Comparison of ENCODE assay signal across 21 mouse cellular contexts in genomic region chr6:65311778-65312177, GRCm38 (mm10).
DNase-seq lines count a peak whose midpoint lies in the region; ATAC-seq lines count a peak whose summit lies in the region.
"Had no signal": no experiment of that assay in that cellular context is flagged by ENCODE, and none has a peak within 500 bp of the region (broad histone marks: within the 10 kb centered on the region; RNA-seq: fewer than 3 reads in every experiment).

No protein-coding gene starts in this region.

- no peaks in the 10 kb centered on the region for H3K36me3 ChIP-seq in forebrain, embryonic 10.5 days (replicated peaks)
- H3K36me3 ChIP-seq in forebrain, embryonic 14.5 days (ENCODE audit: control insufficient read depth, insufficient read depth, low read length) = no peaks in the 10 kb centered on the region
- no peaks in the 10 kb centered on the region for H3K36me3 ChIP-seq in hindbrain, embryonic 12.5 days
- H3K36me3 ChIP-seq in hindbrain, embryonic 13.5 days = no peaks in the 10 kb centered on the region
- no peaks in the 10 kb centered on the region for H3K36me3 ChIP-seq in neural tube, embryonic 11.5 days (ENCODE audit: control insufficient read depth, insufficient read depth, low read length)
- no peaks in the 10 kb centered on the region for H3K36me3 ChIP-seq in neural tube, embryonic 15.5 days
- H3K36me3 ChIP-seq in embryonic facial prominence, embryonic 10.5 days (replicated peaks) = no peaks in the 10 kb centered on the region
- H3K36me3 ChIP-seq: embryonic facial prominence, embryonic 13.5 days; heart, embryonic 10.5 days; intestine, embryonic 15.5 days had no signal

- ATAC-seq in forebrain, embryonic 14.5 days = no peak
- ATAC-seq in hindbrain, embryonic 12.5 days (ENCODE audit: low FRiP score) = peak; percentile 46; the same call in 1 of the 2 replicates
- ATAC-seq in hindbrain, embryonic 13.5 days (ENCODE audit: low FRiP score) = no peak
- ATAC-seq in neural tube, embryonic 11.5 days (ENCODE audit: insufficient read depth, low FRiP score, low TSS enrichment) = 0 out of 2 replicates have a peak, but pooled peaks have one; percentile 37
- ATAC-seq in neural tube, embryonic 15.5 days (ENCODE audit: low FRiP score) = no peak
- ATAC-seq: CD4-positive, CD25-positive, alpha-beta regulatory T cell, adult 4 months; forebrain, embryonic 16.5 days; intestine, embryonic 15.5 days had no signal

- H3K27ac ChIP-seq in forebrain, embryonic 10.5 days = peak overlapping the region; percentile 84
- no peak overlapping the region for H3K27ac ChIP-seq in forebrain, embryonic 14.5 days (ENCODE audit: low read depth, low read length)
- no peak overlapping the region for H3K27ac ChIP-seq in hindbrain, embryonic 12.5 days
- H3K27ac ChIP-seq in hindbrain, embryonic 13.5 days = no peak overlapping the region
- H3K27ac ChIP-seq in neural tube, embryonic 11.5 days (ENCODE audit: low read depth, low read length) = no peak overlapping the region
- H3K27ac ChIP-seq in neural tube, embryonic 15.5 days (replicated peaks) = no peak overlapping the region
- no peak overlapping the region for H3K27ac ChIP-seq in embryonic facial prominence, embryonic 10.5 days (replicated peaks)
- H3K27ac ChIP-seq: embryonic facial prominence, embryonic 13.5 days; heart, embryonic 10.5 days; intestine, embryonic 15.5 days had no signal

- no peak overlapping the region for H3K4me2 ChIP-seq in forebrain, embryonic 14.5 days (ENCODE audit: low read length)
- H3K4me2 ChIP-seq in hindbrain, embryonic 12.5 days (replicated peaks) = no peak overlapping the region
- no peak overlapping the region for H3K4me2 ChIP-seq in hindbrain, embryonic 13.5 days
- H3K4me2 ChIP-seq in neural tube, embryonic 11.5 days (ENCODE audit: low read depth) = no peak overlapping the region
- no peak overlapping the region for H3K4me2 ChIP-seq in neural tube, embryonic 15.5 days
- H3K4me2 ChIP-seq: embryonic facial prominence, embryonic 13.5 days; intestine, embryonic 15.5 days had no signal

- H3K9ac ChIP-seq in forebrain, embryonic 14.5 days (ENCODE audit: low read length) = no peak overlapping the region
- no peak overlapping the region for H3K9ac ChIP-seq in hindbrain, embryonic 12.5 days
- no peak overlapping the region for H3K9ac ChIP-seq in hindbrain, embryonic 13.5 days
- H3K9ac ChIP-seq in neural tube, embryonic 11.5 days (ENCODE audit: low read length) = no peak overlapping the region
- no peak overlapping the region for H3K9ac ChIP-seq in neural tube, embryonic 15.5 days (replicated peaks)
- H3K9ac ChIP-seq: embryonic facial prominence, embryonic 13.5 days; intestine, embryonic 15.5 days had no signal

- H3K9me3 ChIP-seq in forebrain, embryonic 10.5 days = no peaks in the 10 kb centered on the region
- no peaks in the 10 kb centered on the region for H3K9me3 ChIP-seq in forebrain, embryonic 14.5 days (replicated peaks; ENCODE audit: control insufficient read depth, low read length)
- H3K9me3 ChIP-seq in hindbrain, embryonic 12.5 days (replicated peaks) = peaks cover 5% of the 10 kb centered on the region; the same call in 1 of the 2 replicates
- no peaks in the 10 kb centered on the region; the same call in 1 of the 2 replicates for H3K9me3 ChIP-seq in hindbrain, embryonic 13.5 days
- no peaks in the 10 kb centered on the region for H3K9me3 ChIP-seq in neural tube, embryonic 11.5 days (ENCODE audit: control insufficient read depth, low read length)
- no peaks in the 10 kb centered on the region for H3K9me3 ChIP-seq in neural tube, embryonic 15.5 days (replicated peaks)
- H3K9me3 ChIP-seq in embryonic facial prominence, embryonic 10.5 days = no peaks in the 10 kb centered on the region
- H3K9me3 ChIP-seq: embryonic facial prominence, embryonic 13.5 days; heart, embryonic 10.5 days; intestine, embryonic 15.5 days had no signal

- H3K4me3 ChIP-seq in forebrain, embryonic 10.5 days = no peak overlapping the region
- H3K4me3 ChIP-seq in forebrain, embryonic 14.5 days (ENCODE audit: low read depth, low read length) = no peak overlapping the region
- no peak overlapping the region for H3K4me3 ChIP-seq in hindbrain, embryonic 12.5 days
- H3K4me3 ChIP-seq in hindbrain, embryonic 13.5 days = no peak overlapping the region
- H3K4me3 ChIP-seq in neural tube, embryonic 11.5 days (ENCODE audit: low read depth, low read length) = no peak overlapping the region
- no peak overlapping the region for H3K4me3 ChIP-seq in neural tube, embryonic 15.5 days (replicated peaks)
- H3K4me3 ChIP-seq in embryonic facial prominence, embryonic 10.5 days = no peak overlapping the region
- H3K4me3 ChIP-seq: embryonic facial prominence, embryonic 13.5 days; heart, embryonic 10.5 days; intestine, embryonic 15.5 days had no signal

- peaks cover 40% of the 10 kb centered on the region for H3K4me1 ChIP-seq in forebrain, embryonic 10.5 days
- no peaks in the 10 kb centered on the region; the same call in 1 of the 2 replicates for H3K4me1 ChIP-seq in forebrain, embryonic 14.5 days (ENCODE audit: control insufficient read depth, insufficient read depth, low read length)
- H3K4me1 ChIP-seq in hindbrain, embryonic 12.5 days = no peaks in the 10 kb centered on the region; the same call in 1 of the 2 replicates
- peaks cover 6% of the 10 kb centered on the region; the same call in 1 of the 2 replicates for H3K4me1 ChIP-seq in hindbrain, embryonic 13.5 days (replicated peaks)
- H3K4me1 ChIP-seq in neural tube, embryonic 11.5 days (ENCODE audit: control insufficient read depth, insufficient read depth, low read length) = peaks cover 3% of the 10 kb centered on the region; the same call in 1 of the 2 replicates
- peaks cover 4% of the 10 kb centered on the region; the same call in 1 of the 2 replicates for H3K4me1 ChIP-seq in neural tube, embryonic 15.5 days
- H3K4me1 ChIP-seq in embryonic facial prominence, embryonic 10.5 days = no peaks in the 10 kb centered on the region
- H3K4me1 ChIP-seq: embryonic facial prominence, embryonic 13.5 days; heart, embryonic 10.5 days; intestine, embryonic 15.5 days had no signal

- H3K27me3 ChIP-seq in forebrain, embryonic 10.5 days (ENCODE audit: poor library complexity, severe bottlenecking) = no peaks in the 10 kb centered on the region
- no peaks in the 10 kb centered on the region for H3K27me3 ChIP-seq in forebrain, embryonic 14.5 days (replicated peaks; ENCODE audit: control insufficient read depth, insufficient read depth, low read length)
- no peaks in the 10 kb centered on the region for H3K27me3 ChIP-seq in hindbrain, embryonic 12.5 days
- H3K27me3 ChIP-seq in hindbrain, embryonic 13.5 days = no peaks in the 10 kb centered on the region
- H3K27me3 ChIP-seq in neural tube, embryonic 11.5 days (ENCODE audit: control insufficient read depth, insufficient read depth, low read length) = no peaks in the 10 kb centered on the region
- H3K27me3 ChIP-seq in neural tube, embryonic 15.5 days (replicated peaks) = no peaks in the 10 kb centered on the region
- no peaks in the 10 kb centered on the region for H3K27me3 ChIP-seq in embryonic facial prominence, embryonic 10.5 days (replicated peaks; ENCODE audit: low read depth, poor library complexity, severe bottlenecking)
- H3K27me3 ChIP-seq: embryonic facial prominence, embryonic 13.5 days; intestine, embryonic 15.5 days had no signal

- no peak for DNase-seq in forebrain, embryonic 10.5 days (ENCODE audit: extremely low spot score, low spot score)
- no peak for DNase-seq in forebrain, embryonic 14.5 days (ENCODE audit: low spot score)
- DNase-seq in neural tube, embryonic 11.5 days (ENCODE audit: low spot score) = no peak
- no peak for DNase-seq in embryonic facial prominence, embryonic 10.5 days (ENCODE audit: low spot score)
- DNase-seq: adrenal gland, postnatal 10 days; B cell, adult 2 months; cerebellum, adult 11-12 months; cerebellum, adult 9-10 months; cerebellum, postnatal 25 days; gastrocnemius, postnatal 10 days; heart, adult 18-20 months; heart, postnatal 10 days; heart, postnatal 4 days had no signal

Comparison
In these comparisons a context has a peak if more than half of its experiments do, and no peak if none do; other contexts are left out.
1. ATAC-seq: peak in hindbrain, embryonic 12.5 days (single experiment) and neural tube, embryonic 11.5 days (single experiment); none in forebrain, embryonic 14.5 days (single experiment), hindbrain, embryonic 13.5 days (single experiment) and neural tube, embryonic 15.5 days (single experiment).